Mouse (Mus musculus): ENCODE results near the gene Nccrp1. TPM values are rescaled to one million over a fixed set of nuclear protein-coding genes. Genes with fewer than 3 reads are reported as not detected.

The Nccrp1 gene
- total and polyA plus RNA-seq, 2 experiments from 2014 or later = not detected

DNA sequence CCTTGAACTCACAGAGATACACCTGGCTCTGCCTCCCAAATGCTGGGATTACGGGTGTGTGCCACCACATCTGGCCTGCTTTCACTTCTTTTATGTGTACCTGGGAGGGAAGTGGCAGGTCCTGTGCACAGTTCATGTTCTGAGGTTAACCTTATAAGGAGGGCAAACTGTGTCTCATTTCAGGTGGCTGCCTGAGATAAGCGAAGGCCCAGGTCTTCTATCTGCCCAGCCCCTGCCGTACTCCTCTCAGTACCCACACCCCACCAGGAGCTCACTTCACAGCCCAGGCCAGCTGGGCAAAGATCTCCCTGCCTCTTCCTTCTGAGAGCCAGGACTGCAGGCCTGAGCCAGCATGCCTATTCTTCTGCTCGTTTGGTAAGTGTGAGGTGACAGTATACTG is 34.7 kb upstream of the Nccrp1 start:
- WGBS = 73% methylated on average over 4 of the region's 4 CpGs
- Histone ChIP-seq H3K4me3 (ENCODE audit: low read depth, low read length) (no peak overlapping the region), H3K9ac (replicated peaks; ENCODE audit: low read depth, low read length) (no peak overlapping the region), H3K9me3 (replicated peaks; ENCODE audit: control insufficient read depth, low read length) (no peaks in the 10 kb centered on the region), H3K4me2 (ENCODE audit: low read depth, low read length) (no peak overlapping the region), H3K36me3 (replicated peaks; ENCODE audit: control insufficient read depth, insufficient read depth, low read length) (no peaks in the 10 kb centered on the region), H3K27me3 (ENCODE audit: control insufficient read depth, insufficient read depth, low read length) (no peaks in the 10 kb centered on the region), H3K4me1 (ENCODE audit: control insufficient read depth, insufficient read depth) (peaks cover 34% of the 10 kb centered on the region), H3K27ac (ENCODE audit: low read depth) (no peak overlapping the region)
- no peak for DNase-seq (ENCODE audit: low spot score)
- ATAC-seq (ENCODE audit: insufficient read depth, low read depth) = no peak
- TF ChIP-seq CTCF (IDR thresholded peaks at IDR 0.05; ENCODE audit: low read depth) (no peak), EP300 (IDR thresholded peaks at IDR 0.05; ENCODE audit: low read depth) (no peak)

- Histone ChIP-seq H3K9ac (replicated peaks; ENCODE audit: low read depth, low read length) (no peak overlapping the region), H3K9me3 (replicated peaks; ENCODE audit: control insufficient read depth, low read length) (no peaks in the 10 kb centered on the region), H3K27me3 (ENCODE audit: control insufficient read depth, insufficient read depth, low read length) (no peaks in the 10 kb centered on the region), H3K27ac (ENCODE audit: low read depth) (no peak overlapping the region), H3K4me3 (ENCODE audit: low read depth, low read length) (no peak overlapping the region), H3K36me3 (replicated peaks; ENCODE audit: control insufficient read depth, insufficient read depth, low read length) (no peaks in the 10 kb centered on the region), H3K4me1 (ENCODE audit: control insufficient read depth, insufficient read depth) (peaks cover 31% of the 10 kb centered on the region), H3K4me2 (ENCODE audit: low read depth, low read length) (no peak overlapping the region)
- 65% methylated on average over 5 of the region's 5 CpGs for WGBS
- no peak for DNase-seq (ENCODE audit: low spot score)
- TF ChIP-seq EP300 (IDR thresholded peaks at IDR 0.05; ENCODE audit: low read depth) (no peak), CTCF (IDR thresholded peaks at IDR 0.05; ENCODE audit: low read depth) (no peak)
- no peak for ATAC-seq (ENCODE audit: insufficient read depth, low read depth)
These were observed 32.8 kb upstream of the Nccrp1 start for GRCm38 (mm10) chr7:28579826-28580225.

GRCm38 (mm10) chr7:28578543-28579053 is 31.5 kb upstream of the Nccrp1 start:
- WGBS = 67% methylated on average over 5 of the region's 5 CpGs
- ATAC-seq (ENCODE audit: insufficient read depth, low read depth) (no peak), DNase-seq (ENCODE audit: low spot score) (no peak)
- no peak overlapping the region for H3K4me2 ChIP-seq (ENCODE audit: low read depth, low read length)
- peaks cover 26% of the 10 kb centered on the region for H3K4me1 ChIP-seq (ENCODE audit: control insufficient read depth, insufficient read depth)
- no peak for TF ChIP-seq CTCF (IDR thresholded peaks at IDR 0.05; ENCODE audit: low read depth)
- TF ChIP-seq EP300 (IDR thresholded peaks at IDR 0.05; ENCODE audit: low read depth) = no peak
- H3K27me3 ChIP-seq (ENCODE audit: control insufficient read depth, insufficient read depth, low read length) = no peaks in the 10 kb centered on the region
- no peaks in the 10 kb centered on the region for H3K36me3 ChIP-seq (replicated peaks; ENCODE audit: control insufficient read depth, insufficient read depth, low read length)
- H3K9me3 ChIP-seq (replicated peaks; ENCODE audit: control insufficient read depth, low read length) = no peaks in the 10 kb centered on the region
- no peak overlapping the region for H3K9ac ChIP-seq (replicated peaks; ENCODE audit: low read depth, low read length)
- H3K27ac ChIP-seq (ENCODE audit: low read depth) = no peak overlapping the region
- H3K4me3 ChIP-seq (ENCODE audit: low read depth, low read length) = no peak overlapping the region

- Histone ChIP-seq H3K4me2 (ENCODE audit: low read depth, low read length) (no peak overlapping the region), H3K9ac (replicated peaks; ENCODE audit: low read depth, low read length) (no peak overlapping the region), H3K36me3 (replicated peaks; ENCODE audit: control insufficient read depth, insufficient read depth, low read length) (no peaks in the 10 kb centered on the region), H3K4me3 (ENCODE audit: low read depth, low read length) (no peak overlapping the region), H3K27ac (ENCODE audit: low read depth) (no peak overlapping the region), H3K9me3 (replicated peaks; ENCODE audit: control insufficient read depth, low read length) (no peaks in the 10 kb centered on the region), H3K4me1 (ENCODE audit: control insufficient read depth, insufficient read depth) (peaks cover 26% of the 10 kb centered on the region), H3K27me3 (ENCODE audit: control insufficient read depth, insufficient read depth, low read length) (no peaks in the 10 kb centered on the region)
- TF ChIP-seq EP300 (IDR thresholded peaks at IDR 0.05; ENCODE audit: low read depth) (no peak), CTCF (IDR thresholded peaks at IDR 0.05; ENCODE audit: low read depth) (no peak)
- WGBS = 73% methylated on average over 9 of the region's 9 CpGs
- no peak for ATAC-seq (ENCODE audit: insufficient read depth, low read depth)
- no peak for DNase-seq (ENCODE audit: low spot score)
These were observed 30.9 kb upstream of the Nccrp1 start for GRCm38 (mm10) chr7:28577826-28578542.

DNA sequence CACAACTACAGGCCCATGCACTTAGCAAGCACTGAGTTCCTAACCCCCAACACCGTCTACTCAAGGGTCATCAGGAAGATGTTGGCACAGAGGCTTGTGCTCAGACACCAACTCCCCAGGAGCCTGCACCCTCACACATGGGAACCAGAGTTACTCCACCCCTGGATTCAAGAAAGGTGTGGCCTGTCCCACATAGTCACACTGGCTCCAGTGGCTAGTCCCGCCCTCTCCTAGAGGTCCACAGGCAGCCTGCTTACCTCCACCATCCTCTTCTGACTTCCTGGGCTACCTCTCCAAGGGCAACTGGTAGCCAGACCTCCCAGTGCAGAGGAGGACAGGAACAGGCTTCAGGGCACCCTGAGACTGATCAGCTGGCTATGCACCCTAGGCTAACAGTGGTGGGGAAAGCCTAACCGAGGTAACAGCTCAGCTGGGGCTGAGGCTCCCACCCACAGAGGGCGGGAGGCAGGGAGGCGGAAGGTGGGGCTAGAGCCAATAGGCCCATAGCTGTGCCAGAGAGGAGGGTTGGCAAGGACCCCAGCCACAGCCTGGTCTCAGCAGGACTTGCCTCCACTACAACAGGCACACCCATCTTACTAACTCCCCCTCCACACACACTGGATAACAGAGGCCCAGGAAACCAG is 29.3 kb upstream of the Nccrp1 start:
- H3K9ac ChIP-seq (replicated peaks; ENCODE audit: low read depth, low read length) = no peak overlapping the region
- peak; percentile 47 for ATAC-seq (ENCODE audit: insufficient read depth, low read depth)
- no peak overlapping the region for H3K4me2 ChIP-seq (ENCODE audit: low read depth, low read length)

More for the DNA sequence above, 29.3 kb upstream of the Nccrp1 start:
- 64% methylated on average over 5 of the region's 5 CpGs for WGBS
- DNase-seq (ENCODE audit: low spot score) = no peak
- TF ChIP-seq CTCF (IDR thresholded peaks at IDR 0.05; ENCODE audit: low read depth) = no peak
- TF ChIP-seq EP300 (IDR thresholded peaks at IDR 0.05; ENCODE audit: low read depth) = no peak
- Histone ChIP-seq H3K27ac (ENCODE audit: low read depth) (no peak overlapping the region), H3K9me3 (replicated peaks; ENCODE audit: control insufficient read depth, low read length) (no peaks in the 10 kb centered on the region), H3K4me1 (ENCODE audit: control insufficient read depth, insufficient read depth) (peaks cover 31% of the 10 kb centered on the region), H3K27me3 (ENCODE audit: control insufficient read depth, insufficient read depth, low read length) (no peaks in the 10 kb centered on the region), H3K36me3 (replicated peaks; ENCODE audit: control insufficient read depth, insufficient read depth, low read length) (no peaks in the 10 kb centered on the region), H3K4me3 (ENCODE audit: low read depth, low read length) (no peak overlapping the region)

Data from heart, postnatal 0 days (tissue).